Mouse (Mus musculus): ENCODE measurements around the gene Gli3. TPM values are rescaled to one million over a fixed set of nuclear protein-coding genes. Genes with fewer than 3 reads are reported as not detected.
A peak's percentile ranks its signal among the peaks of the same experiment; 100 is the strongest.

Gli3 gene
- polyA plus RNA-seq, 1 experiment from 2014 or later, result 23.1 TPM

- Histone ChIP-seq H3K36me3 (no peaks in the 10 kb centered on the region), H3K9me3 (replicated peaks) (no peaks in the 10 kb centered on the region), H3K4me2 (replicated peaks) (no peak overlapping the region), H3K27me3 (no peaks in the 10 kb centered on the region), H3K27ac (replicated peaks) (no peak overlapping the region), H3K9ac (no peak overlapping the region), H3K4me3 (replicated peaks) (no peak overlapping the region), H3K4me1 (no peaks in the 10 kb centered on the region)
- no peak for ATAC-seq (ENCODE audit: insufficient number of reproducible peaks, low FRiP score, low TSS enrichment, low read depth)
- 45% methylated on average over 4 of the region's 4 CpGs for WGBS
These were observed 32.8 kb downstream of the Gli3 start for GRCm38 (mm10) chr13:15495820-15496219.

GRCm38 (mm10) chr13:15498338-15498737 is 35.3 kb downstream of the Gli3 start:
- Histone ChIP-seq H3K9me3 (replicated peaks) (no peaks in the 10 kb centered on the region), H3K4me3 (replicated peaks) (no peak overlapping the region), H3K4me2 (replicated peaks) (no peak overlapping the region), H3K27ac (replicated peaks) (no peak overlapping the region), H3K4me1 (no peaks in the 10 kb centered on the region), H3K9ac (no peak overlapping the region), H3K27me3 (no peaks in the 10 kb centered on the region), H3K36me3 (no peaks in the 10 kb centered on the region)
- 34% methylated on average over 4 of the region's 4 CpGs for WGBS
- no peak for ATAC-seq (ENCODE audit: insufficient number of reproducible peaks, low FRiP score, low TSS enrichment, low read depth)

- H3K27me3 ChIP-seq, result no peaks in the 10 kb centered on the region
- H3K4me2 ChIP-seq (replicated peaks), result no peak overlapping the region
- H3K9ac ChIP-seq, result no peak overlapping the region
- peaks cover 29% of the 10 kb centered on the region for H3K4me1 ChIP-seq
- no peak overlapping the region for H3K27ac ChIP-seq (replicated peaks)
- no peaks in the 10 kb centered on the region for H3K9me3 ChIP-seq (replicated peaks)
- H3K36me3 ChIP-seq, result no peaks in the 10 kb centered on the region
- ATAC-seq (ENCODE audit: insufficient number of reproducible peaks, low FRiP score, low TSS enrichment, low read depth), result no peak
- no peak overlapping the region for H3K4me3 ChIP-seq (replicated peaks)
These were observed 47.9 kb downstream of the Gli3 start for GRCm38 (mm10) chr13:15510925-15511324.

- Histone ChIP-seq H3K9ac (no peak overlapping the region), H3K4me1 (peaks cover 31% of the 10 kb centered on the region), H3K36me3 (no peaks in the 10 kb centered on the region), H3K4me2 (replicated peaks) (no peak overlapping the region), H3K27me3 (no peaks in the 10 kb centered on the region), H3K9me3 (replicated peaks) (no peaks in the 10 kb centered on the region), H3K27ac (replicated peaks) (no peak overlapping the region), H3K4me3 (replicated peaks) (no peak overlapping the region)
- ATAC-seq (ENCODE audit: insufficient number of reproducible peaks, low FRiP score, low TSS enrichment, low read depth), result no peak
- WGBS, result 68% methylated on average over 5 of the region's 5 CpGs
These were observed 50.1 kb downstream of the Gli3 start for GRCm38 (mm10) chr13:15513114-15513513.

- peak overlapping the region; percentile 3; the same call in 1 of the 2 replicates for H3K27ac ChIP-seq (replicated peaks)
- no peak for ATAC-seq (ENCODE audit: insufficient number of reproducible peaks, low FRiP score, low TSS enrichment, low read depth)
These were observed 51.0 kb downstream of the Gli3 start for GRCm38 (mm10) chr13:15514082-15514481.

GRCm38 (mm10) chr13:15517048-15517760 is 54.2 kb downstream of the Gli3 start:
- H3K4me1 ChIP-seq, result peaks cover 21% of the 10 kb centered on the region
- no peak overlapping the region for H3K27ac ChIP-seq (replicated peaks)
- no peaks in the 10 kb centered on the region for H3K36me3 ChIP-seq
- no peak overlapping the region for H3K4me2 ChIP-seq (replicated peaks)
- H3K9me3 ChIP-seq (replicated peaks), result no peaks in the 10 kb centered on the region
- H3K9ac ChIP-seq, result no peak overlapping the region
- no peaks in the 10 kb centered on the region for H3K27me3 ChIP-seq
- no peak overlapping the region for H3K4me3 ChIP-seq (replicated peaks)
- 84% methylated on average over 9 of the region's 9 CpGs for WGBS
- ATAC-seq (ENCODE audit: insufficient number of reproducible peaks, low FRiP score, low TSS enrichment, low read depth), result no peak

More at GRCm38 (mm10) chr13:15514082-15514481, 51.0 kb downstream of the Gli3 start:
- Histone ChIP-seq H3K4me1 (peaks cover 31% of the 10 kb centered on the region), H3K9me3 (replicated peaks) (no peaks in the 10 kb centered on the region), H3K4me2 (replicated peaks) (no peak overlapping the region), H3K27me3 (no peaks in the 10 kb centered on the region), H3K4me3 (replicated peaks) (no peak overlapping the region), H3K36me3 (no peaks in the 10 kb centered on the region), H3K9ac (no peak overlapping the region)
- WGBS, result 53% methylated on average over 8 of the region's 8 CpGs

- Histone ChIP-seq H3K9ac (no peak overlapping the region), H3K36me3 (no peaks in the 10 kb centered on the region), H3K4me3 (replicated peaks) (no peak overlapping the region), H3K27me3 (no peaks in the 10 kb centered on the region), H3K27ac (replicated peaks) (no peak overlapping the region), H3K9me3 (replicated peaks) (no peaks in the 10 kb centered on the region), H3K4me2 (replicated peaks) (no peak overlapping the region), H3K4me1 (peaks cover 2% of the 10 kb centered on the region; the same call in 1 of the 2 replicates)
- ATAC-seq (ENCODE audit: insufficient number of reproducible peaks, low FRiP score, low TSS enrichment, low read depth), result no peak
- 81% methylated on average over 2 of the region's 2 CpGs for WGBS
These were observed 57.3 kb downstream of the Gli3 start for GRCm38 (mm10) chr13:15520353-15520752.

- Histone ChIP-seq H3K4me1 (peaks cover 1% of the 10 kb centered on the region; the same call in 1 of the 2 replicates), H3K27ac (replicated peaks) (no peak overlapping the region), H3K27me3 (no peaks in the 10 kb centered on the region), H3K4me3 (replicated peaks) (no peak overlapping the region), H3K9me3 (replicated peaks) (no peaks in the 10 kb centered on the region), H3K4me2 (replicated peaks) (no peak overlapping the region), H3K36me3 (no peaks in the 10 kb centered on the region), H3K9ac (no peak overlapping the region)
- no peak for ATAC-seq (ENCODE audit: insufficient number of reproducible peaks, low FRiP score, low TSS enrichment, low read depth)
- 75% methylated on average over 3 of the region's 3 CpGs for WGBS
These were observed 59.1 kb downstream of the Gli3 start for GRCm38 (mm10) chr13:15522153-15522552.

GRCm38 (mm10) chr13:15524208-15524607 is 61.2 kb downstream of the Gli3 start:
- 73% methylated on average over 8 of the region's 8 CpGs for WGBS
- H3K9ac ChIP-seq, result no peak overlapping the region
- H3K27ac ChIP-seq (replicated peaks), result no peak overlapping the region
- no peaks in the 10 kb centered on the region for H3K27me3 ChIP-seq
- H3K9me3 ChIP-seq (replicated peaks), result no peaks in the 10 kb centered on the region
- H3K4me2 ChIP-seq (replicated peaks), result no peak overlapping the region
- no peak overlapping the region for H3K4me3 ChIP-seq (replicated peaks)
- H3K4me1 ChIP-seq, result no peaks in the 10 kb centered on the region; the same call in 1 of the 2 replicates
- H3K36me3 ChIP-seq, result no peaks in the 10 kb centered on the region
- ATAC-seq (ENCODE audit: insufficient number of reproducible peaks, low FRiP score, low TSS enrichment, low read depth), result no peak

- H3K9me3 ChIP-seq (replicated peaks), result no peaks in the 10 kb centered on the region
- H3K4me3 ChIP-seq (replicated peaks), result no peak overlapping the region
- H3K9ac ChIP-seq, result no peak overlapping the region
- H3K36me3 ChIP-seq, result no peaks in the 10 kb centered on the region
- no peak overlapping the region for H3K4me2 ChIP-seq (replicated peaks)
- no peaks in the 10 kb centered on the region for H3K27me3 ChIP-seq
- H3K4me1 ChIP-seq, result peaks cover 7% of the 10 kb centered on the region; the same call in 1 of the 2 replicates
- ATAC-seq (ENCODE audit: insufficient number of reproducible peaks, low FRiP score, low TSS enrichment, low read depth), result no peak
- WGBS, result 76% methylated on average over 4 of the region's 4 CpGs
- no peak overlapping the region for H3K27ac ChIP-seq (replicated peaks)
These were observed 63.7 kb downstream of the Gli3 start for GRCm38 (mm10) chr13:15526691-15527090.

GRCm38 (mm10) chr13:15531568-15531967 is 68.5 kb downstream of the Gli3 start:
- 20% methylated on average over 3 of the region's 3 CpGs for WGBS
- H3K4me3 ChIP-seq (replicated peaks), result no peak overlapping the region
- no peaks in the 10 kb centered on the region for H3K9me3 ChIP-seq (replicated peaks)
- ATAC-seq (ENCODE audit: insufficient number of reproducible peaks, low FRiP score, low TSS enrichment, low read depth), result peak; percentile 63; the same call in 1 of the 2 replicates
- H3K27ac ChIP-seq (replicated peaks), result peak overlapping the region; percentile 48; the same call in 1 of the 2 replicates
- peaks cover 7% of the 10 kb centered on the region for H3K4me1 ChIP-seq
- H3K36me3 ChIP-seq, result no peaks in the 10 kb centered on the region
- H3K9ac ChIP-seq, result no peak overlapping the region
- H3K4me2 ChIP-seq (replicated peaks), result no peak overlapping the region
- no peaks in the 10 kb centered on the region for H3K27me3 ChIP-seq

- WGBS, result 50% methylated on average over 5 of the region's 5 CpGs
- Histone ChIP-seq H3K4me1 (peaks cover 22% of the 10 kb centered on the region), H3K4me3 (replicated peaks) (no peak overlapping the region), H3K36me3 (no peaks in the 10 kb centered on the region), H3K9ac (no peak overlapping the region), H3K27me3 (no peaks in the 10 kb centered on the region), H3K27ac (replicated peaks) (no peak overlapping the region), H3K4me2 (replicated peaks) (no peak overlapping the region), H3K9me3 (replicated peaks) (no peaks in the 10 kb centered on the region)
- ATAC-seq (ENCODE audit: insufficient number of reproducible peaks, low FRiP score, low TSS enrichment, low read depth), result no peak; the same call in 1 of the 2 replicates
These were observed 74.2 kb downstream of the Gli3 start for GRCm38 (mm10) chr13:15537206-15537605.
